ENCODE assay signal across 12 mouse cellular contexts in genomic region chr8:127684213-127684612, GRCm38 (mm10).
DNase-seq lines count a peak whose midpoint lies in the region; ATAC-seq and TF ChIP-seq lines count a peak whose summit lies in the region.
"Had no signal": no experiment of that assay in that cellular context is flagged by ENCODE, and none has a peak within 500 bp of the region (broad histone marks: within the 10 kb centered on the region; RNA-seq: fewer than 3 reads in every experiment).

No protein-coding gene starts in this region.

- no peak overlapping the region for H3K4me3 ChIP-seq in forebrain, embryonic 14.5 days (ENCODE audit: low read depth, low read length)
- H3K4me3 ChIP-seq in left cerebral cortex, adult 2 months: no peak overlapping the region
- H3K4me3 ChIP-seq: limb, embryonic 12.5 days had no signal

- intact Hi-C loops in left cerebral cortex, adult 2 months (cut with DNase I): no loop called here

- 59% methylated on average over 5 of the region's 5 CpGs for WGBS in forebrain, embryonic 14.5 days

- peaks cover 6% of the 10 kb centered on the region; the same call in 1 of the 2 replicates for H3K4me1 ChIP-seq in forebrain, embryonic 14.5 days (ENCODE audit: control insufficient read depth, insufficient read depth, low read length)
- H3K4me1 ChIP-seq: limb, embryonic 12.5 days had no signal

- no peaks in the 10 kb centered on the region for H3K9me3 ChIP-seq in forebrain, embryonic 14.5 days (replicated peaks; ENCODE audit: control insufficient read depth, low read length)
- H3K9me3 ChIP-seq: limb, embryonic 12.5 days had no signal

- peak; percentile 57 for DNase-seq in layer of hippocampus, adult 11-12 months (ENCODE audit: low spot score)
- no peak for DNase-seq in layer of hippocampus, postnatal 10 days (ENCODE audit: low spot score in 2 of 2)
- peak; percentile 69 for DNase-seq in brain, adult 2 months (ENCODE audit: low read depth, low spot score)
- DNase-seq in forebrain, embryonic 14.5 days (ENCODE audit: low spot score): peak; percentile 77
- peak; percentile 16 to 41 for DNase-seq in left cerebral cortex, adult 2 months (ENCODE audit: extremely low spot score in 1 of 2, low spot score in 2 of 2)
- no peak for DNase-seq in spleen, adult 12 weeks (ENCODE audit: low spot score)
- no peak for DNase-seq in thymus, adult 18-20 months
- DNase-seq in gastrocnemius, adult 18-20 months (ENCODE audit: low spot score): no peak
- DNase-seq: adrenal gland, postnatal 10 days; cerebellum, adult 8-10 months; kidney, adult 8-10 months had no signal

- H3K27me3 ChIP-seq in forebrain, embryonic 14.5 days (replicated peaks; ENCODE audit: control insufficient read depth, insufficient read depth, low read length): no peaks in the 10 kb centered on the region
- H3K27me3 ChIP-seq: limb, embryonic 12.5 days had no signal

- no peak overlapping the region for H3K9ac ChIP-seq in forebrain, embryonic 14.5 days (ENCODE audit: low read length)
- H3K9ac ChIP-seq: limb, embryonic 12.5 days had no signal

- H3K36me3 ChIP-seq in forebrain, embryonic 14.5 days (ENCODE audit: control insufficient read depth, insufficient read depth, low read length): no peaks in the 10 kb centered on the region
- H3K36me3 ChIP-seq: limb, embryonic 12.5 days had no signal

- TF ChIP-seq CTCF in left cerebral cortex, adult 2 months (IDR thresholded peaks at IDR 0.05): no peak

- H3K27ac ChIP-seq in forebrain, embryonic 14.5 days (ENCODE audit: low read depth, low read length): no peak overlapping the region; the same call in 1 of the 2 replicates
- H3K27ac ChIP-seq in left cerebral cortex, adult 2 months: no peak overlapping the region
- H3K27ac ChIP-seq: limb, embryonic 12.5 days had no signal

- peak; percentile 95 for ATAC-seq in forebrain, embryonic 14.5 days

- no peak overlapping the region for H3K4me2 ChIP-seq in forebrain, embryonic 14.5 days (ENCODE audit: low read length)
- H3K4me2 ChIP-seq: limb, embryonic 12.5 days had no signal

Comparison
In these comparisons a context has a peak if more than half of its experiments do, and no peak if none do; other contexts are left out.
1. DNase-seq: peak in layer of hippocampus, adult 11-12 months (single experiment), brain, adult 2 months (single experiment), forebrain, embryonic 14.5 days (single experiment) and left cerebral cortex, adult 2 months (2 of 2); none in layer of hippocampus, postnatal 10 days (0 of 2), spleen, adult 12 weeks (single experiment), thymus, adult 18-20 months (0 of 2) and gastrocnemius, adult 18-20 months (single experiment).